27 mouse cellular contexts compared by ENCODE assay signal in the genomic region with DNA sequence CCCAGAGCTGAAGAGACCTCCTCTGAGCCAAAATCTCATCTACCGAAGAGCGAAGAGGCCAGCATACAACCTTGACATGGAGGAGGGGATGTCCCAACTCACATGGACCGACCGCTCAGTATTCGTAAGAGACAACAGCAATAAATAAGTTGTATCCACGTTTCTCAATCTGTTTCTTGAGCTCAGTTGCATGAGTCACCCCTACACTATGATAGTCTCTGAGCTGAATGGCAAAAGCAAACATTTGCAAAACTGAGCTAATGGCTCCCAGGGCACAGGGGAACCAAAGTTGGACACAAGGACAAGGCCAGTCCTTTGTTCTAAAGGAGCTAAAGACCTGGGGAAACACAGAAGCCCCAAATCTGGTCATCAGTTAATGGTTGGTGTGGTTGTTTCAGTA.
"Had no signal": no experiment of that assay in that cellular context is flagged by ENCODE, and none has a peak within 500 bp of the region (broad histone marks: within the 10 kb centered on the region; RNA-seq: fewer than 3 reads in every experiment).

No protein-coding gene starts in this region.

- H3K9me3 ChIP-seq: heart, embryonic 10.5 days; heart, embryonic 12.5 days; hindbrain, embryonic 10.5 days; hindbrain, embryonic 12.5 days; intestine, embryonic 15.5 days; limb, embryonic 10.5 days; limb, embryonic 12.5 days; liver, embryonic 13.5 days had no signal

- H3K4me1 ChIP-seq: heart, embryonic 10.5 days; heart, embryonic 12.5 days; hindbrain, embryonic 10.5 days; hindbrain, embryonic 12.5 days; intestine, embryonic 15.5 days; limb, embryonic 10.5 days; limb, embryonic 12.5 days; liver, embryonic 13.5 days had no signal

- DNase-seq: gastrocnemius, adult 2 months; gastrocnemius, postnatal 10 days; gastrocnemius, postnatal 25 days; heart, adult 18-20 months; heart, postnatal 10 days; heart, postnatal 4 days; kidney, adult 18-20 months; kidney, adult 8-10 months; kidney, postnatal 10 days; kidney, postnatal 25 days; kidney, postnatal 4 days; liver; liver, embryonic 13.5 days had no signal

- H3K27me3 ChIP-seq: heart, embryonic 12.5 days; hindbrain, embryonic 12.5 days; intestine, embryonic 15.5 days; limb, embryonic 12.5 days; liver, embryonic 13.5 days had no signal

- ATAC-seq: hindbrain, embryonic 16.5 days; inflammation-experienced regulatory T-cells, adult 6 months; intestine, embryonic 15.5 days; intestine, postnatal 0 days had no signal

- H3K4me2 ChIP-seq: heart, embryonic 12.5 days; hindbrain, embryonic 12.5 days; hindbrain, embryonic 14.5 days; intestine, embryonic 15.5 days; limb, embryonic 12.5 days; liver, embryonic 11.5 days; liver, embryonic 13.5 days had no signal

- H3K9ac ChIP-seq: heart, embryonic 12.5 days; hindbrain, embryonic 12.5 days; hindbrain, embryonic 14.5 days; intestine, embryonic 15.5 days; limb, embryonic 12.5 days; liver, embryonic 13.5 days had no signal

- H3K4me3 ChIP-seq: gastrocnemius, adult 2 months; heart, embryonic 10.5 days; heart, embryonic 12.5 days; hindbrain, embryonic 10.5 days; hindbrain, embryonic 12.5 days; intestine, embryonic 15.5 days; layer of hippocampus, adult 2 months; left cerebral cortex, adult 2 months; limb, embryonic 10.5 days; limb, embryonic 12.5 days; liver, embryonic 13.5 days had no signal

- H3K27ac ChIP-seq: gastrocnemius, adult 2 months; heart, embryonic 10.5 days; hindbrain, embryonic 10.5 days; hindbrain, embryonic 12.5 days; hindbrain, embryonic 14.5 days; intestine, embryonic 15.5 days; layer of hippocampus, adult 2 months; left cerebral cortex, adult 2 months; limb, embryonic 10.5 days; limb, embryonic 12.5 days; liver, embryonic 13.5 days had no signal
